Mouse (Mus musculus) brain, embryonic 14.5 days (tissue): ENCODE measurements around the gene Ptprk. TPM values are rescaled to one million over a fixed set of nuclear protein-coding genes. Genes with fewer than 3 reads are reported as not detected.

ENCODE experiments used
- DNase-seq: peaks from one replicate; pipeline ENCODE4 v3.0.0-alpha.2; 2011; ENCODE audit warnings: low read depth
- CTCF ChIP-seq: fragments of 200-500 bp; IDR thresholded peaks from 2 replicates; pipeline ENCODE4 v1.5.1; 2012; ENCODE audit warnings: inconsistent platforms, mild to moderate bottlenecking, moderate library complexity, borderline replicate concordance; ENCODE audit not compliant: insufficient read depth, insufficient read length; ENCODE audit errors: extremely low read depth
- POLR2A ChIP-seq: fragments of 200-500 bp; IDR thresholded peaks from 2 replicates; pipeline ENCODE4 v1.6.1; 2012; ENCODE audit warnings: mild to moderate bottlenecking, inconsistent platforms, borderline replicate concordance; ENCODE audit not compliant: poor library complexity, insufficient read depth, insufficient read length, severe bottlenecking; ENCODE audit errors: extremely low read depth
- polyA plus RNA-seq: library from polyadenylated mRNA; depleted of rRNA; stranded (reverse); fragments of >200 nt; gene quantifications from 2 replicates; pipeline ENCODE4 v1.2.3, GENCODE M21; 2012; rRNA removed

Gene Ptprk
- polyA plus RNA-seq: 19.3 and 30.8 TPM in 2 replicates

- DNase-seq: peak; percentile 98
- TF ChIP-seq POLR2A: peak; percentile 89; the same call in 1 of the 2 replicates
- no peak for TF ChIP-seq CTCF
These were observed at the start of gene Ptprk for GRCm38 (mm10) chr10:28074653-28075451. Gene Ptprk (plus strand): TSS chr10:28074820.

GRCm38 (mm10) chr10:28027791-28028190 lies 46.8 kb upstream of the Ptprk start:
- DNase-seq: no peak
- no peak for TF ChIP-seq CTCF
- TF ChIP-seq POLR2A: no peak

- DNase-seq: no peak
- TF ChIP-seq CTCF (no peak), POLR2A (no peak)
These were observed 38.2 kb upstream of the Ptprk start for GRCm38 (mm10) chr10:28036456-28036855.

GRCm38 (mm10) chr10:28054764-28055163 lies 19.9 kb upstream of the Ptprk start:
- TF ChIP-seq POLR2A (no peak), CTCF (no peak)
- DNase-seq: peak; percentile 85

- TF ChIP-seq POLR2A: no peak
- TF ChIP-seq CTCF: no peak
- DNase-seq: peak; percentile 71
These were observed 15.4 kb upstream of the Ptprk start for GRCm38 (mm10) chr10:28059222-28059621.

GRCm38 (mm10) chr10:28067997-28068396 lies 6.6 kb upstream of the Ptprk start:
- no peak for TF ChIP-seq POLR2A
- no peak for TF ChIP-seq CTCF
- no peak for DNase-seq

GRCm38 (mm10) chr10:28073991-28074652 lies 498 bp upstream of the Ptprk start:
- TF ChIP-seq CTCF (no peak), POLR2A (no peak; the same call in 1 of the 2 replicates)
- DNase-seq: peak; percentile 76

GRCm38 (mm10) chr10:28075491-28076035 lies 943 bp downstream of the Ptprk start:
- peak; percentile 58 for DNase-seq
- TF ChIP-seq CTCF (no peak), POLR2A (no peak)

- no peak for TF ChIP-seq CTCF
- TF ChIP-seq POLR2A: no peak
- peak; percentile 60 for DNase-seq
These were observed 1.6 kb downstream of the Ptprk start for GRCm38 (mm10) chr10:28076036-28076855.

- peak; percentile 40 for DNase-seq
- TF ChIP-seq POLR2A (no peak), CTCF (no peak; the same call in 1 of the 2 replicates)
These were observed 3.6 kb downstream of the Ptprk start for GRCm38 (mm10) chr10:28078270-28078669.
